Mouse (Mus musculus): ENCODE measurements at regions not wholly inside any gene's neighbourhood (a gene's known extent, or its start where the extent isn't known, plus 50 kb on each side); places are given as distances from the start of the nearest gene placed in this dataset.

DNA sequence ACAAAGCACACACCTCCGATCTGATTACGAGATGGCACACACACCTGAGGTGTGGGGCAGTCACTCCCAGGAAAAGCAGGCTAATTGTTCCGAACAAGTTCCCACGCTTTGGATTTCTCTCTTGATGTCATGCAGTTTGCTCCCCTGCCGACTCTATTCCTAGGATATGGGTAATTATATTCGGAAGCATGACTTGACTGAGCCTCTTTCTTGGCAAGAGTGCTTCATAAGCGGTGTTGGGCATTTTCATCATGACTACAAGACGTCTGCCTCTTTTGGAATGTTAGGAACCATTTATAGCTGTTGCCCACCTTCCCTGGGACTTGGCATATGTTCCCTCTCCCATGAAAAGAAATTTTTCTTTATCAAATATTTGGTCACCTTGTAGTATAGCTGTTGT, 55.4 kb upstream of the Gm6793 start:
- Histone ChIP-seq H3K9me3 (replicated peaks) (no peaks in the 10 kb centered on the region), H3K36me3 (no peaks in the 10 kb centered on the region), H3K27me3 (ENCODE audit: low read depth, poor library complexity, severe bottlenecking) (no peaks in the 10 kb centered on the region), H3K27ac (no peak overlapping the region), H3K4me3 (no peak overlapping the region), H3K4me1 (0 out of 2 replicates have a peak, but pooled peaks cover 6% of the 10 kb centered on the region)
- 92% methylated on average over 8 of the region's 8 CpGs for WGBS
- DNase-seq (ENCODE audit: low spot score): no peak

Data from limb, embryonic 10.5 days (tissue).